Mouse (Mus musculus) kidney, postnatal 0 days (tissue): Measurements from ENCODE around the gene Sap30. TPM values are rescaled to one million over a fixed set of nuclear protein-coding genes. Genes with fewer than 3 reads are reported as not detected.
"Not testable (repeated sequence)": the region's sequence is repeated elsewhere in the genome, so short reads cannot be mapped to it uniquely, and the experiment has no call there.

Experiments used
- ATAC-seq: fragments of 200-750 bp; cut with Nextera tagmentation; replicated peaks from 2 replicates; pipeline ENCODE4 v1.8.0; 2017; ENCODE audit warnings: low read depth, moderate number of reproducible peaks, moderate TSS enrichment, moderate library complexity; ENCODE audit not compliant: low FRiP score
- DNase-seq: peaks from one replicate; pipeline ENCODE4 v3.0.0-alpha.2; 2016; ENCODE audit warnings: low spot score
- H3K27ac ChIP-seq: fragments of 300-500 bp; sonication (generic); 2 replicates; pipeline ENCODE4 v1.5.1; 2014; ENCODE audit warnings: mild to moderate bottlenecking
- H3K27me3 ChIP-seq: fragments of 300-500 bp; sonication (generic); 2 replicates; pipeline ENCODE4 v1.6.1; 2014; ENCODE audit warnings: low read length, mixed read lengths; ENCODE audit not compliant: insufficient read depth
- H3K36me3 ChIP-seq: fragments of 300-500 bp; sonication (generic); 2 replicates; pipeline ENCODE4 v1.6.1; 2014; ENCODE audit warnings: low read length, mixed read lengths; ENCODE audit not compliant: insufficient read depth
- H3K4me1 ChIP-seq: fragments of 300-500 bp; sonication (generic); replicated peaks from 2 replicates; pipeline ENCODE4 v1.6.1; 2014; ENCODE audit warnings: antibody characterized with exemption, low read length, mixed read lengths; ENCODE audit not compliant: insufficient read depth
- H3K4me2 ChIP-seq: fragments of 300-500 bp; sonication (generic); 2 replicates; pipeline ENCODE4 v1.6.1; 2014; ENCODE audit warnings: mild to moderate bottlenecking, low read length, moderate library complexity, mixed read lengths
- H3K4me3 ChIP-seq: fragments of 300-500 bp; sonication (generic); replicated peaks from 2 replicates; pipeline ENCODE4 v1.5.1; 2014; ENCODE audit warnings: low read depth, low read length
- H3K9ac ChIP-seq: fragments of 300-500 bp; sonication (generic); 2 replicates; pipeline ENCODE4 v1.6.1; 2014; ENCODE audit warnings: low read depth, low read length
- H3K9me3 ChIP-seq: fragments of 300-500 bp; sonication (generic); replicated peaks from 2 replicates; pipeline ENCODE4 v1.6.1; 2016; ENCODE audit warnings: low read length, inconsistent platforms, mixed read lengths
- CTCF ChIP-seq: IDR thresholded peaks from 2 replicates; pipeline ENCODE4 v1.5.1; 2016; ENCODE audit warnings: antibody characterized with exemption, low read depth, mild to moderate bottlenecking, moderate library complexity
- WGBS: fragments of 180-500 bp; shearing (Covaris S2); extraction: QIAGEN DNeasy Blood & Tissue Kit; methylation state at CpG from one replicate; pipeline ENCODE4 v1.1.7; 2014; 5-methylcytosine and 5-hydroxymethylcytosine counted together
- polyA plus RNA-seq: library from polyadenylated mRNA; unstranded; fragments of >200 nt; fragmentation: Nextera tagmentation; extraction: Ambion mirVana; gene quantifications from 2 replicates; pipeline ENCODE4 v1.2.1, GENCODE M21; 2015

Sap30 gene
- polyA plus RNA-seq, 1 experiment from 2014 or later: 35.4 TPM

DNA sequence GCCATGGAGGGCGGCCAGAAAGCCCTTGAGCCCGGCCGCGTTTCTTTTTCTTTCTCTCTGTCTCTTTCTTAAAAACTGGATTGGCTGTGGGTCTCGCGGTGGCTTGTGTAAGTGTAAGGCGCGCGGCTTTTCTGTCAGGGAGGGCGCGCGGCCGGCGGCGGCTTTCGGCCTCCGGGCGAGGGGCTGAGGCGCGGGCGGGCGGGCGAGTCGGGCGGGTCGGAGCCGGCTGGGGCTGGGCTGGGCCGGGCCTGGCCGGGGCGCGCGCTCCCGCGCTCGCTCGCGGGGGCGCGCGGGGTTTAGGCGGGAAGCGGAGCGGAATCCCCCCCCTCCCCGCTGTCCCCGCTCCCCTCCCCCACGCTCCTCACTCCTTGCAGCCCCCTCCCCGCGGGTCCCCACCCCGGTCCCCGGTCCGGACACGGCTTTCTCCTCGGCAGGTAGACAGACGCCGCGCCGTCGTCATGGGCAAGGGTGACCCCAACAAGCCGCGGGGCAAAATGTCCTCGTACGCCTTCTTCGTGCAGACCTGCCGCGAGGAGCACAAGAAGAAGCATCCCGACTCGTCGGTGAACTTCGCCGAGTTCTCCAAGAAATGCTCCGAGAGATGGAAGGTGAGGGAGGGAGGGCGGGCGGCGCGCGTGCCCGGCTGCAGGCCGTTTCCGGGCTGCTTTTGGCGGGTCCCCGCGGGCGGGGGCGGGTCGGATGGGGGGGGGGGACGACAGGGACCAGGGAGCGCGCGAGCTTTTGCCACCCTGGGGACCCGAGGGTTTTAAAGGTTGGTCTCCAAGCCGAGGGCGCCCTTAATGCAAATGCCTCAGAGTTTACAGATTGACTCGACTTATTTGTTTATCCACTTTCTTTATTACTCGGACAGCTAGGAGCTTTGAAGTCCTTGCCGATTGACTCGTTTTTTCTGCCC is 24.7 kb upstream of the Sap30 start:
- H3K36me3 ChIP-seq: peaks cover 6% of the 10 kb centered on the region; the same call in 1 of the 2 replicates
- H3K27ac ChIP-seq: peak overlapping the region; percentile 99
- DNase-seq (peak; percentile 58), ATAC-seq (peak; percentile 53)
- WGBS: under 1% methylated on average over 67 of the region's 96 CpGs
- no peaks in the 10 kb centered on the region for H3K27me3 ChIP-seq
- no peak for TF ChIP-seq CTCF
- peak overlapping the region; percentile 52 for H3K4me2 ChIP-seq
- H3K4me3 ChIP-seq: peak overlapping the region; percentile 76
- no peaks in the 10 kb centered on the region for H3K4me1 ChIP-seq
- peak overlapping the region; percentile 92 for H3K9ac ChIP-seq
- no peaks in the 10 kb centered on the region for H3K9me3 ChIP-seq

DNA sequence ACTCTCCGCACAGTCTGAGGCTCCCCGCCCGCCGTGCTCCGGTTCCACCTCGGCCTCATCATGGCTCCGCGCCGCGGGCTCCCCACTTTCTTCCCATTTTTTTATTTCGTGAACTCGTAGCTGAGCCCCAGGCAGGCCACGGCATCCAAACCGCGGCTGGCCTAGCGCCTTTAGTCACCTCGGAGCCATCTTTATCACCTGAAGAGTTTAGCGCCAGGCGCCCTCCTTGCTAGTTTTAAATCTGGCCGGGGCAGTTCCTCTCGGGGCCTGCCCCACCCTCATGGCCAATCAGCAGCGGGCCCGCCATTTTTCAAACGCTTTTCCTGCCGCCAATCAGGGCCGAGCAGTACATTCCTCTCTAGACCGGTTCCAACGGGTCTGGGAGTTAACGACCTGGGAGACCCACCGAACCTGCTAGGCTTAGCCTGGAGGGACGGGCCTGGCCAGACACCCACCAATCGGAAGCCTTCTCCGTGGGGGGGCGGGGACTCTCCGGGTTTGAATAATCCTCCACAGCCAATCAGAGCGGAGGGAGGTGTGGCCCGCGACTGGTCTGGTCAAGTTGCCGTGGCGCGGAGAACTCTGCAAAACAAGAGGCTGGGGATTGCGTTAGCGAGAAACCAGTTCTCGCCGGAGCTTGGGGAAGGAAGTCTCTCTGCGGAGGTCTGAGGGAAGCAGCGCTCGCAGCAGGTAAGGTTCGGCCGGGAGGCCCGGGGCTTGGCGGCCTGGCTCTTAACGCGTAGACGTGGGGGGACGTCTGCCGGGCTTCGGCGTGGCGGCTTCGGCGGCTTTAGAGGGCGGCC is 23.9 kb upstream of the Sap30 start, which contains the start of gene Hmgb2:
Gene Hmgb2, plus strand, starts transcription at position 592 of the 803 bp plus-strand sequence.
- peak; percentile 100 for ATAC-seq
- peak within 1 kb of the TSS; percentile 96 for H3K4me2 ChIP-seq
- no peaks in the 10 kb centered on the region for H3K27me3 ChIP-seq
- TF ChIP-seq CTCF: no peak
- no peaks in the 10 kb centered on the region for H3K9me3 ChIP-seq
- peak within 1 kb of the TSS; percentile 99 for H3K27ac ChIP-seq
- H3K36me3 ChIP-seq: peaks cover 6% of the 10 kb centered on the region; the same call in 1 of the 2 replicates
- H3K4me3 ChIP-seq: peak within 1 kb of the TSS; percentile 76
- H3K9ac ChIP-seq: peak within 1 kb of the TSS; percentile 92
- peak; percentile 100 for DNase-seq
- H3K4me1 ChIP-seq: no peaks in the 10 kb centered on the region
- under 1% methylated on average over 63 of the region's 63 CpGs for WGBS

DNA sequence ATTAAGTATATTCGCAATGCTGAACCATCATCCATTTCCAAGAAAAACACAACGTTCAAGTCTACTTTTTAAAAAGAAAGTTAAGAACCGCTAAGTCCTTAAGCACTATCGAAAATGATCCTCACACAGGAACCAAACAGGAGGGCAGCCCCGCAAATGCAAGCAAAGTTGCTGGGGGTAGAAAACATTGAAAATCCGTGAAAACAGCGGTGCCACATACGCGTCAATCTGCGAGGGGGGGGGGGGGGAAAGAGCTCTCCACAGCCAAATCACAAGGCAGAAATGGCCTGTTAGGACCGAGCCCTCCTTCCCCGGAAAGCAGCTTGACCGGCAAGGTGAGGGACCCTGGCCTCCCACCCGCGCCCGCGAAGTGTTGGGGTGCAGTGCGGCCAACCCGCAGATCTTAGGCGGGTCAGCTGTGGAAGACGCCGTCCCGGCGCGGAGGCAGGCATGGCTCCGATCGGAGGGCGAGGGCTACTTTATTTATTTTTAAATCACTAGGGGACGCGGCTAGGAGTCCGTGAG is 23.2 kb upstream of the Sap30 start:
- peak; percentile 34 for DNase-seq
- no peak for TF ChIP-seq CTCF

DNA sequence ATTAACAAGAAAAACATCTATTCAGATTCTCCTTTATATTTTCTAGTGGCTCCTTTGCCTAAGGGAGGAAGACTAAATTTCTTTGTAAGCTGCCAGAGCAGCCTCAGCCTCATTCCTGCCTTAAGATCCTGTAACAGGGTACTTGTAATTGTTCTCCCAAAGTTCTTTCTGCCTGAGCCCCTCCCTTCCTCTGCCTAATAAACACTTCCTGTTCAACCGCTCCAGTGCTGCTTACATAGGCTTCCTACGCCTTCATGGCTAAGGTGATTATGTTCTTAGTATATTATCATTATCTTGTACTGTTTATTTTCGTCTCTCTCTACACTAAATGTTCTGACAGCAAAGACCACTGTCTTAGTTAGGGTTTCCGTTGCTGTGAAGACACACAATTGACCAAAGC is 21.0 kb upstream of the Sap30 start:
- no peak for TF ChIP-seq CTCF

More for the DNA sequence above, 23.2 kb upstream of the Sap30 start:
- Histone ChIP-seq H3K4me3 (peak overlapping the region; percentile 75), H3K4me2 (peak overlapping the region; percentile 96), H3K9ac (peak overlapping the region; percentile 82), H3K27ac (peak overlapping the region; percentile 79), H3K27me3 (no peaks in the 10 kb centered on the region), H3K4me1 (no peaks in the 10 kb centered on the region), H3K36me3 (peaks cover 6% of the 10 kb centered on the region; the same call in 1 of the 2 replicates), H3K9me3 (no peaks in the 10 kb centered on the region)
- WGBS: under 1% methylated on average over 31 of the region's 31 CpGs
- ATAC-seq: no peak

DNA sequence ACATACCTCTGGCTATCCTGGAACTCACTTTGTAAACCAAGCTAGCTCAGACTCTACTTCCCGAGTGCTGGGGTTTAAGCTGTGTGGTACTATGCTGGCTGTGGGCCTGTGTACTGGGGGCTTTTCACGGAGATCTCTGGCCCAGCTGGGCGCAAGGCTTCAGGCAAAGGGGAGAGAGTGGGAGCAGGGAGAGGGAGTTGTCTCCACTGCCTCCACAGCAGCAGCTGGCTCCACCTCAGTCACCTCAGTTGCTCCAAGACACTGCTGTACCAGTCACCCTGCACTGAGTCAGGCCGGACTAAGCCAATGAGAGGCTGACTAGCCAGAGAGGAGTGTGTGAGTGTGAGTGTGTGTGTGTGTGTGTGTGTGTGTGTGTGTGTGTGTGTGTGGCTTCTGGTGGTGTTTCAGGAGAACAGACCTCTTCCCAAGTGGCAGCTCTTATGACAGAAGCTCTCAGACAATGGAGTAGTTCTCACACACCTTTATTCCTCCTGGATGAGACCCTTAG is 19.9 kb upstream of the Sap30 start:
- ATAC-seq (no peak), DNase-seq (no peak)
- Histone ChIP-seq H3K9ac (no peak overlapping the region), H3K36me3 (no peaks in the 10 kb centered on the region), H3K4me3 (no peak overlapping the region), H3K4me1 (no peaks in the 10 kb centered on the region), H3K4me2 (no peak overlapping the region), H3K27ac (no peak overlapping the region), H3K27me3 (no peaks in the 10 kb centered on the region), H3K9me3 (no peaks in the 10 kb centered on the region)
- WGBS: 89% methylated on average over 4 of the region's 4 CpGs
- TF ChIP-seq CTCF: no peak

More for the DNA sequence above, 21.0 kb upstream of the Sap30 start:
- Histone ChIP-seq H3K4me2 (no peak overlapping the region), H3K27me3 (no peaks in the 10 kb centered on the region), H3K4me1 (no peaks in the 10 kb centered on the region), H3K9ac (no peak overlapping the region), H3K4me3 (no peak overlapping the region), H3K27ac (no peak overlapping the region), H3K9me3 (no peaks in the 10 kb centered on the region), H3K36me3 (peaks cover 3% of the 10 kb centered on the region; the same call in 1 of the 2 replicates)
- ATAC-seq: no peak
- 81% methylated on average over 4 of the region's 4 CpGs for WGBS
- DNase-seq: peak; percentile 33

DNA sequence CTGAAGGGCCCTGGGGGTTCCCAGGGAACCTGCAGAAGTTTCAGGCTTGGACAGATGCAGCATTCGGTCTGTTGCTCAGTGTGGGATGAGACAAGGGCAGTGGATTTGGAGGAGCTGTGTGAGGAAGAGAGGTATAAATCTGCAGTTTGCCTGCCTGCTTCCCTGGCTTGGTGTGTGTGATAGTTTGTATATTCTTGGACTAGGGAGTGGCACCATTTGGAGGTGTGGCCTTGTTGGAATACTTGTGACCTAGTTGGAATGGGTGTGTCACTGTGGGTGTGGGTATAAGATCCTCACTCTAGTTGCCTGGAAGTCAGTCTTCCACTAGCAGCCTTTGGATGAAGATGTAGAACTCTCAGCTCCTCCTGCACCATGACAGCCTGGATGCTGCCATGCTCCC is 17.8 kb upstream of the Sap30 start:
- not testable (repeated sequence) for H3K4me2 ChIP-seq, H3K27me3 ChIP-seq, H3K9ac ChIP-seq, H3K36me3 ChIP-seq, ATAC-seq, H3K4me1 ChIP-seq, H3K9me3 ChIP-seq, DNase-seq, H3K27ac ChIP-seq, H3K4me3 ChIP-seq
- WGBS: 76% methylated on average over 1 of the region's 1 CpGs
